Mouse (Mus musculus) left cerebral cortex, postnatal 14 days (tissue): ENCODE results near the gene Kcnf1. TPM values are rescaled to one million over a fixed set of nuclear protein-coding genes. Genes with fewer than 3 reads are reported as not detected.
"Not testable (repeated sequence)": the region's sequence is repeated elsewhere in the genome, so short reads cannot be mapped to it uniquely, and the experiment has no call there.

Source experiments
- DNase-seq, 2 experiments: peaks; one replicate each; pipeline ENCODE4 v3.0.0; 2021 to 2022; ENCODE audit warnings: low spot score in 2 of 2, mixed read lengths in 1 of 2
- intact Hi-C: fragments of 180-260 bp; cut with DNase I; formaldehyde crosslinking; loops from one replicate; pipeline ENCODE4 v1.15.1; 2025
- total RNA-seq, 2 experiments: library from RNA; stranded (reverse); gene quantifications; 2 replicates each; pipeline ENCODE4 v1.2.3; 2021

The Kcnf1 gene
- total RNA-seq, 2 experiments from 2014 or later, result 112 to 119 TPM

DNA sequence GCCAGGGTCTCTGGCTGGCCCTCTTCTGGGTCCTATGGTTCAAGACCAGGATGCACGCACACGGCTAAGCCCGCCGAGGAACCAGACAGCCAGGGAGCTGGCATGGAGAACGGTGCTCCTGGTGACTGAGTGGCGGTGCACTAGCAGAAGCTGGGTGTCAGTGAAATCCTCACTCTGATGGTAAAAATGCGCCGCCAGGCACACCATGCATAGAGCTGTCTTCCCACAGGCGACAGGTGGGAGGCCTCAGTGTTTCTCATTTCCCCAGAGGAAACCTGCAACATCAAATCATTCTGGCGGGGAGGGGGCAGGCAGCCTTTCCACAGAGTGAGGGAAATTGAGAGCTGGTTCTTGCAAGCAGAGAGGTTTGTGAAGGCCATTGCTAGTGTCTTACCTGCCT lies 6.3 kb downstream of the Kcnf1 start:
- intact Hi-C loops, result loop anchor here (5.0 kb wide), 1 partner anchor 87 kb away; no protein-coding TSS in a partner anchor
- peak; percentile 71 to 72 for DNase-seq

DNA sequence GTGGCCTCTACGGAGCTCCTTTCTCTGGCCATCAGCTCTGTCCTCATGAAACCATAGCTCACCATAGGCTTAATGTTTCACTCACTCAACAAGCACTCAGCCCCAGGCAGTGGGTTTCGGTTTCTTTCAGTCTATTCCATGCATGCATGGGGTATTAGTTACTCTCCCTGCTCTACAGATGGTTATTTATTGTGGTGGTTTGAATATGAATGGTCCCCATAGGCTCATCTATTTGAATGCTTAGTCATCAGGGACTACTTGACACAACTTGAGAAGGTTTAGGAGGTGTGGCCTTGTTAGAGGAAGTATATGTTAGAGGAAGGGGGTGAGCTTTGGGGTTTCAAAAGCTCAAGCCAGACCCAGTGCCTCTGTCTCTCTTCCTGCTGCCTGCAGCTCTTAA lies 10.6 kb downstream of the Kcnf1 start:
- intact Hi-C loops, result no loop called here

DNA sequence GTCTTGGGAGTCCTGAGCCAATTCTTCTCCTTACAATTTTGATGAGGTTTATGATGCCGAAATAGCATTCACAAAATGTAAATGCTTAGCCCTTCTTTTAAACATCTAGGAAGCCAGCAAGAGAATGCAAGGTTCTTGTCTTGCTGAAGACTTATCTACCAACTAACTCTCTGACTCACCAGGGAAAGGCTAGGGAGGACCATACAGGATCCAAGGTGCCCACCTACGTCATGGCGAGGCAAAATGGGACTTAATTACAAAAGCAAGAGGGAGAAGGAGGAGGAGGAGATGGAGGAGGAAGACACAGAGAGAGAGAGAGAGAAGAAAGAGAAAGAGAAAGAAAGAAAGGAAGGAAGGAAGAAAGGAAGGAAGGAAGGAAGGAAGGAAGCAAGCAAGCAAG lies 12.7 kb downstream of the Kcnf1 start:
- no peak for DNase-seq
- intact Hi-C loops, result no loop called here

More for the DNA sequence above, 10.6 kb downstream of the Kcnf1 start:
- DNase-seq, result no peak

DNA sequence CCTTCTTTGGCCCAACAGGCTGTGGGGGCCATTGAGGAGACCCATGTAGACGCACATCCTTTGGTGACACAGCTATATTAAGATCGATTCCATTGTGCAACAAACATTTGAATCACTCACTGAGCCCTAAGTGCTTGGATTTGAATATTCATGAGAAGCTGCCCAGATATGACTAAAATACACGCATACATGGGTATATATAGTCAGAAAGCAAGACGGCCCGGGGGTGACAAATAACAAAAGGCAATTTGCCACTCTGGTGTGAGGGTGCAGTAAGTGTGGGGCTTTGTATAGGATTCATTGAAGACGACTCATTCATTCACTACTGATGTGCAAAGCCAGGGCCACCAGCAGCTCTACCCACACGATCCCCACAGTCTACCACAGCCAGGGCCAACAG lies 17.1 kb downstream of the Kcnf1 start:
- DNase-seq, result peak; percentile 51 to 78
- intact Hi-C loops, result no loop called here

DNA sequence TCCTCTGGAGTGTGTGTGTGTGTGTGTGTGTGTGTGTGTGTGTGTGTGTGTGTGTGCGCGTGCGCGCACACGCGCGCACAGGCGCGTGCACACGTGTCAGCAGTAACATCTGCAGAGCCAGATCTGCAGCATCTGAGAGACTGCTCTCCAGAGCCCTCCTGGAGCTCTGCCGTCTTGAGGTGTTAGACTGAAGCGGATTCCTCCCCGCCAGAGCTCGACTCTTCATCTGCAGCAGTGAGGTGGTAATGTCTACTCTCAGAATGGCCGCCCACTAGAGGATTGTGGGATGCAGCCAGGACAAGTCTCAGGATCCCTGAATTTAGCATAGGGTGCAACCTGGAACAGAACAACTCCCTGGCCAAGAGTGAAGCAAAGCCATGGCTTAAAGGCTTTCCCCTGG lies 19.1 kb downstream of the Kcnf1 start:
- intact Hi-C loops, result no loop called here
- DNase-seq, result no peak

DNA sequence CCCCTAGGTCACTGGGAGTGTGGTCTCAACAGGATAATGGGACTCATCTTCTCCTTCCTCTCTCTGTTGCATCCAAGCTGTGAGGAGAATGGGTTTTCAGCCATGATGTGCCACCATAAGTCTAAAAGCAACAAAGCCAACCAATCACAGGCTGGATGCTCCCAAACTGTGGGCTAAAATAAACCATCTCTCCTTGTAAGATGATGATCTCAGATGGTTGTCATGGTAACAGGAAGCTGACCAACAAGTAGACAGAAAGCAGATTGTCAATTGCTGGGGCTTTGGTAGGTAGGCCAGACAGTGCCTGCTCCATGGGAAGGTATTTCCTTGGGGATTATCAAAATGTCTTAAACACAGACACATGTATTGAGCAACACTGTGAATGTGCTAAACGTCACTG lies 20.9 kb downstream of the Kcnf1 start:
- intact Hi-C loops, result no loop called here
- no peak for DNase-seq

DNA sequence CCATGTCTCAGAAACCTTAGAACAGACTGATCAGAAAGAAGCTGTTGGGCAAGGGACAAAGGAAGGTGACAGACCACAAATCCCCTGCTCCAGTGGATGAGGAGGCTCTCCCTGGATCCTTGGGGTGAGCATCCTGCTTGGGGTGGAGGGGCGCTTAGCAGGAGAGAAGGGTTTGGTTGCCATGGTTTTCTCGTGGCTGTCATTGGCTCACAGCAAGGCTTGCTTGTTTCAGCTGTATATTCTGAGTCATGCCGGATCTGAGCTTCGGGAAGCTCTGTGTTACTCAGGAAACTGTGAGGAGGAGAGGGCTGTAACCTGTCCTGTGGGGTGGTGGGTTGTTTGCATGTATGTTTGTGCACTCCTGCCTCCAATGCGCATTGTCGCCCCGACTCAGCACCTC lies 23.8 kb downstream of the Kcnf1 start:
- intact Hi-C loops, result no loop called here
- peak; percentile 68 to 73 for DNase-seq

DNA sequence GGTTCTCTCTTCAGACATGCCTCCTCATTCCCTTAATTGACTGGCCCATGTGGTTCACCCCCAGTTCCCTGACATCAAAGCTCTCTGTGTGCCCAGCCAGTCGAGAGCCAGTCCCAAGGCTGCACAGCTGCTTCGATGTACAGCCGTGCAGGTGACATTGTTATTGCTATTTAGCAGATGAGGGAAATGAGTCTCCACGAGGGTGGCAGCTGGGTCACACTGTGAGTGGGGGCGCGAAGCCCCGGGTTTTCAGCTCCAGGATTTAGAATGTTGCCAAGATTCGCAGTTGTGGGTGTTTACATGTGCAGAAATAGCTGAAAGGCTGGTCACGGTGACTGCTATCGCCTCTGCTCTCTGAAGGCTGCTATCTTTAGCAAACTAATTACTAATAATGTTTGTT lies 27.8 kb downstream of the Kcnf1 start:
- intact Hi-C loops, result no loop called here
- no peak for DNase-seq

DNA sequence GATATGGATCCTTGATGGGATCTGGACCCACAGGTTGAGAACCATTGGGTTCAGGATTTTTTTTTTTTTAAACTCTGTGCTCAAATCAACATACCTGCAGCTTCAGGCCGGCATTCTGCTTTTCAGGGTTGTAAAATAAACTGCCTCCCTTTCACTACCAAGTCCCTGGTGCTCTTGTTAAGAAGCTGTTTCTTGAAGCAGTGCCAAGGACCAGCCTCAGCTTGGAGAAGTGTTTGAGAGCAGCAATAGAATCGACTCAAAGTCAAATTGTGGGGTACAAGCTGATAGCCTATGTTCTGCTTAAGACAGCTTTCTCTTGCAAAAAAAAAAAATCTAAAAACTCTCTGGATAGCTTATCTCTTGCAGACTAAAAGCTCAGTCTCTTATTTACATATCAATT lies 34.9 kb downstream of the Kcnf1 start:
- no peak for DNase-seq
- intact Hi-C loops, result no loop called here

DNA sequence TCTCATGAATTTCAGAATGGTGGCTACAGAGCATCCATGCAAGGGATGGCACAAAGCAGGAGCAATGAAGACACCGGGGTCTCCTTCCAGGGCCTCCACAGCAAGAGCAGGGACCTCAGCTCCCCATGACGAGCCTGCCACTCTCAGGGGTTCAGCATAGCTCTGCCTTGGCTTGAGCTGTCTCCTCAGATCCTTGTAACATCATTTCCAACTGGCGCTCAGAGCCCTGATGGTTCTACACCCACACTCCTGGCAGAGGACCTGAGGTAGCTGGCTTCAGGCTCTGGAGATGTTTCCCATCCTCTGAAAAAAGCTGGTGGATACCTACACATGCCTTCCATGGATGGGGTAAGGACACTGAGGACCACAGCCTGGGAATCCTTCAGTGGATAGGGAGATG lies 36.3 kb downstream of the Kcnf1 start:
- DNase-seq, result no peak
- intact Hi-C loops, result no loop called here

DNA sequence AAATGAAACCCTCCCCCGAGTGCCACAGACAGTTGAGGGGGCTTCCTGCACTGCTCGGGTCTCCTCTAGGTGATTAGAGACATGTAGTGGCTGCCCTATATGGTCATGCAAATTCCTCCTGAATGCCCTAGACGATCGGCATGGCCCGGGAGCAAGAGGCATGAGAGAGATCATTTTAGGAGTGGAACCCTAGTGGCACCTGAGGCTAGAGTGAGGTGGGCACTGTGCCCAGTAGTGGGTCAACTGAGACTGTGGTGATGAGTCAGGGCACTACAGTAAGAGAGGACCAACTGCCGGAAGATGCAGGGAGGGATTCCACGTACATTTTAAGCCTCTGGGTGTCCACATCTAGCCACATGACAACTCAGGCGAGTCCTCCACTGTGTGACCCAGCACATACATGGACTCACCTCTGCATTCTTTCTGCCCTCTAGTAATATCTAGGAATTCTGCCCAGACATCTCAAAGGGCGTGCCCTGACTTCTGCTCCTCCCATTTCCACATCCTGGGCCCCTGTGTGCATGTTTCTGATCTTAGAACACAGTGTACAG lies 42.1 kb downstream of the Kcnf1 start:
- intact Hi-C loops, result no loop called here
- no peak for DNase-seq

DNA sequence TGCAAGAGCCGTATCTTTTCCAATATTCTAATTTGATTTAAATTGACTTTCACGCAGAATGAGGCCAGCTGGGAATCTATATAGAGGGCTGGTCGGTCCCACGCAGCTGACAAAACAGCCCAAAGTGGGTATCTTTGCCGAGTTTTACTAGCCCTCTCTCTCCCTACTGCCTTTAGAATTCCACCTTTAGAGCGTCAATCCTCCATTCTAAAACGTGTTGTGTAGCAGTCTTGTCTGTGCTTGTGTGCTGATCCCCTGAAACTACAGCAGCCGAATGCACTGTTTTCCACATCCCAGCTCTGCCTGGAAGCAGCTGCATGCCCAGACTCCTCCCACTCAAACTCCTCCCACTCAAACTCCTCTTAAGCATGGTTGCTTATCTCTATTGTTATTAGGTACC lies 44.4 kb downstream of the Kcnf1 start:
- intact Hi-C loops, result no loop called here
- no peak for DNase-seq

DNA sequence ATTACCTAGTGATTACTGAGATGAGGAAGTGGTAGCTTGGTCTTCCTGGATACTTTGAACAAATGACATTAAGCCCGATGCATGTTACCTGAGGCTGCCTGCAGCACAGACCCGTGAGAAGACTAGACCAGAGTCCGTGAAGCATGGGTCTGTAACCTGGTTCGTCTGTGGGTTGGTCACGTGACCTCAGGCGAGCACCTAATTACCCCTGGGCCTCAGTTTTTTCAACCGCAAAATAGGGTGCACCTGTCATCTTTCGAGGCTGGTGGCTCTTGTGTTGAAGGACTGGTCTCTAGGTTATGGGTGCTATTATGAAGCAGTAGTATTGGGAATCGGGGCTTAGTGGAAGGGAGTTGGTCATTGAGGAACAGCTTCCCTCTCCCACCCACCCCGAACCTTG lies 45.1 kb downstream of the Kcnf1 start:
- intact Hi-C loops, result no loop called here
- no peak for DNase-seq

DNA sequence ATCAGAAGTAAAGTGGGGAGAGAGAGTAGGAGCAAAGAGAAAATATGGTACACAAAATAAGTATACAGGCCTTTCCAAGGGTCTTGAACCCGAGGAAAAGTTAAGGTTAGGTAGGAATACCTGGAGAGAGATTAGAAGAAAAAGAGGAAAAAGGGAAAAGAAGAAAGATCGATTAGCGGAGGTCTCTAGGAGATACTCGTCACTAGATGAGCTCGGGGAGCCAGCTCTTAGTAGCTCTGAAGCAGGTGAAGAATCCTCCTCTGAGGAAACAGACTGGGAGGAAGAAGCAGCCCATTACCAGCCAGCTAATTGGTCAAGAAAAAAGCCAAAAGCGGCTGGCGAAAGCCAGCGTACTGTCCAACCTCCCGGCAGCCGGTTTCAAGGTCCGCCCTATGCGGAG lies 53.8 kb downstream of the Kcnf1 start:
- DNase-seq, intact Hi-C loops: not testable (repeated sequence)

Other genes with a start within 250 kb of the Kcnf1 start
- 1 to 10 TPM in 1 of 2 experiments, under 1 TPM in 1; 0.97 to 1.3 TPM for gene Pqlc3, start 176.5 kb downstream of the Kcnf1 start, total RNA-seq
- under 1 TPM; 0.59 to 0.72 TPM for gene 2410004P03Rik, start 165.2 kb downstream of the Kcnf1 start, total RNA-seq
- gene Pdia6, start 89.7 kb upstream of the Kcnf1 start, total RNA-seq, result 100 to 1,000 TPM; 111 to 132 TPM
- gene Atp6v1c2, start 152.5 kb upstream of the Kcnf1 start, total RNA-seq, result 1 to 10 TPM; 6.4 to 9.8 TPM
- 10 to 100 TPM; 19.7 to 20.3 TPM for gene Nol10, start 171.6 kb upstream of the Kcnf1 start, total RNA-seq